Mouse (Mus musculus) hindbrain, embryonic 12.5 days (tissue): ENCODE data around the gene Ndst2. TPM values are rescaled to one million over a fixed set of nuclear protein-coding genes. Genes with fewer than 3 reads are reported as not detected.

ENCODE experiments used
- ATAC-seq: fragments of 200-750 bp; cut with Nextera tagmentation; 2 replicates; pipeline ENCODE4 v1.8.0; 2017; ENCODE audit warnings: moderate TSS enrichment; ENCODE audit not compliant: low FRiP score
- H3K27ac ChIP-seq: fragments of 300-500 bp; sonication (generic); 2 replicates; pipeline ENCODE4 v1.5.1; 2016; ENCODE audit warnings: mild to moderate bottlenecking
- H3K27me3 ChIP-seq: fragments of 300-500 bp; sonication (generic); 2 replicates; pipeline ENCODE4 v1.6.1; 2016; ENCODE audit warnings: mild to moderate bottlenecking
- H3K36me3 ChIP-seq: fragments of 300-500 bp; sonication (generic); 2 replicates; pipeline ENCODE4 v1.6.1; 2016; ENCODE audit warnings: mild to moderate bottlenecking
- H3K4me1 ChIP-seq: fragments of 300-500 bp; sonication (generic); 2 replicates; pipeline ENCODE4 v1.6.1; 2016
- H3K4me2 ChIP-seq: fragments of 300-500 bp; sonication (generic); replicated peaks from 2 replicates; pipeline ENCODE4 v1.6.1; 2016; ENCODE audit warnings: mild to moderate bottlenecking
- H3K4me3 ChIP-seq: fragments of 300-500 bp; sonication (generic); 2 replicates; pipeline ENCODE4 v1.5.1; 2016; ENCODE audit warnings: mild to moderate bottlenecking
- H3K9ac ChIP-seq: fragments of 300-500 bp; sonication (generic); 2 replicates; pipeline ENCODE4 v1.6.1; 2016; ENCODE audit warnings: mild to moderate bottlenecking, moderate library complexity
- H3K9me3 ChIP-seq: fragments of 300-500 bp; sonication (generic); replicated peaks from 2 replicates; pipeline ENCODE4 v1.6.1; 2016; ENCODE audit warnings: mild to moderate bottlenecking
- WGBS: fragments of 180-500 bp; shearing (Covaris S2); methylation state at CpG from one replicate; pipeline ENCODE4 v1.1.7; 2016; 5-methylcytosine and 5-hydroxymethylcytosine counted together
- polyA plus RNA-seq: library from polyadenylated mRNA; unstranded; fragments of >200 nt; fragmentation: Nextera tagmentation; extraction: Ambion mirVana; gene quantifications from 2 replicates; pipeline ENCODE4 v1.2.1, GENCODE M21; 2016

The Ndst2 gene
- polyA plus RNA-seq, 1 experiment from 2014 or later = 27.2 TPM

DNA sequence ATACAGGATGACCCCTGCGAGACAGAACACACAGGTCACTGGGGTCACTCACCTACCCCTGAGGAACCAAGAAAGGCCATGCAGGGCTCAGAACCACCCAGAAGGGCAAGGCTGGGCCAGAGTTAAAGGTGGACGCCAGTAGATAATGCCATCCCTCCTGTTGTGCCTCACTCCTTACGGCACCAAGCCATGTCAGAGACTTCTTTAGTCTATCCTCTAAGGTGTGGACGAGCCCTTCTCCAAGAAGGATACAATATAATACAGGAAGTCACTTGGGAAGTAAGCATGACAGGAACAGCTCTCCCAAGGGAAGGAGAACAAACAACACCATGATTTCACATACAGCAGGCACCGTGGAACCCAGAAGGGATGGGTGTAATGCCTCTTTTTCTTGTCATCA lies 30.6 kb upstream of the Ndst2 start:
- Histone ChIP-seq H3K4me1 (no peaks in the 10 kb centered on the region), H3K4me3 (no peak overlapping the region), H3K9ac (no peak overlapping the region), H3K27ac (no peak overlapping the region), H3K9me3 (no peaks in the 10 kb centered on the region), H3K36me3 (peaks cover 70% of the 10 kb centered on the region), H3K27me3 (no peaks in the 10 kb centered on the region), H3K4me2 (no peak overlapping the region)
- WGBS = 91% methylated on average over 5 of the region's 5 CpGs
- ATAC-seq = no peak

DNA sequence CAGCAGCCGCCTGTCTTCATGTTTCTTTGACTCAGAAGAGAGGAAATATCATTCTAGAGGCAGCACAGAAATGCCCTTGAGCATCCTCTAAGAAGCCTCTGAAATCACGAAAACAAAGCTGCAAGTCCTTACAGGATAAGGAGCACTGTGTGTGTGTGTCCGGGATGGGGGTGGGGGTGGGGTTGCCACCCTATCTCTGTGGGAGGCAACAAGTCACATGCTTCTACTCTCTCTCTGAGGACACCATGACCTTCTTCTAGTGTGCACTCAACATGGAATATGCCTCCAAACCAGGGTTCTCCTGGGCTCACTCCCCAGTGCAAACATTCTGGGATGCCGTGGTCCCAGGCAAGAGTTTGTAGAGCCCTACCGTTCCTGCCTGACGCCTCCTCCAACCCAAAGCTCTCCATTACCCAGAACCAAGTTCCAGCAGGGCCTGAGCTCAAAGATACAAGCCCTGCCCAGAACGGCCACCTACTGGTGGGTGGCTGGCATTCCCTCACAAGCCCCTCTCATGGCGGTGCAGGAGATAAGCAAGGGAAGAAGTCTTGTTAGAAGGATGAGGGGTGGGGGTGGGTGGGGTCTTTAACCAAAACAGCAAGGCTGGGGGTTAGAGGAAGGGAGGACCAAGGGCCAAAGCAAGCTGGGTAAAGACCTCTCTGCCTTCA lies 24.5 kb upstream of the Ndst2 start:
- no peaks in the 10 kb centered on the region for H3K4me1 ChIP-seq
- H3K4me2 ChIP-seq = no peak overlapping the region
- no peak overlapping the region for H3K27ac ChIP-seq
- H3K9me3 ChIP-seq = no peaks in the 10 kb centered on the region
- peaks cover 89% of the 10 kb centered on the region for H3K36me3 ChIP-seq
- no peak overlapping the region for H3K9ac ChIP-seq
- no peaks in the 10 kb centered on the region for H3K27me3 ChIP-seq
- no peak for ATAC-seq
- 84% methylated on average over 8 of the region's 8 CpGs for WGBS
- no peak overlapping the region for H3K4me3 ChIP-seq

GRCm38 (mm10) chr14:20757370-20757907 lies 23.1 kb upstream of the Ndst2 start:
- WGBS = 95% methylated on average over 22 of the region's 22 CpGs

GRCm38 (mm10) chr14:20753792-20754191 lies 19.4 kb upstream of the Ndst2 start:
- Histone ChIP-seq H3K4me2 (no peak overlapping the region), H3K9me3 (no peaks in the 10 kb centered on the region), H3K27ac (no peak overlapping the region), H3K27me3 (no peaks in the 10 kb centered on the region), H3K4me1 (no peaks in the 10 kb centered on the region), H3K36me3 (peaks cover 51% of the 10 kb centered on the region), H3K9ac (no peak overlapping the region), H3K4me3 (no peak overlapping the region)
- WGBS = 83% methylated on average over 3 of the region's 3 CpGs
- ATAC-seq = no peak

More at GRCm38 (mm10) chr14:20757370-20757907, 23.1 kb upstream of the Ndst2 start:
- H3K27me3 ChIP-seq = no peaks in the 10 kb centered on the region
- no peak for ATAC-seq
- H3K9ac ChIP-seq = no peak overlapping the region
- H3K27ac ChIP-seq = no peak overlapping the region
- peaks cover 79% of the 10 kb centered on the region for H3K36me3 ChIP-seq
- no peaks in the 10 kb centered on the region for H3K4me1 ChIP-seq
- no peak overlapping the region for H3K4me2 ChIP-seq
- no peak overlapping the region for H3K4me3 ChIP-seq
- no peaks in the 10 kb centered on the region for H3K9me3 ChIP-seq

- no peak overlapping the region for H3K27ac ChIP-seq
- H3K27me3 ChIP-seq = no peaks in the 10 kb centered on the region
- no peaks in the 10 kb centered on the region for H3K4me1 ChIP-seq
- no peaks in the 10 kb centered on the region for H3K9me3 ChIP-seq
- H3K36me3 ChIP-seq = peaks cover 34% of the 10 kb centered on the region
- no peak for ATAC-seq
- H3K4me3 ChIP-seq = no peak overlapping the region
- no peak overlapping the region for H3K9ac ChIP-seq
- 94% methylated on average over 5 of the region's 5 CpGs for WGBS
- H3K4me2 ChIP-seq = no peak overlapping the region
Measured at GRCm38 (mm10) chr14:20750503-20750902, 16.1 kb upstream of the Ndst2 start.

GRCm38 (mm10) chr14:20749494-20750051 lies 15.2 kb upstream of the Ndst2 start:
- H3K4me3 ChIP-seq = no peak overlapping the region
- no peaks in the 10 kb centered on the region for H3K4me1 ChIP-seq
- no peak overlapping the region for H3K4me2 ChIP-seq
- no peak overlapping the region for H3K27ac ChIP-seq
- H3K36me3 ChIP-seq = peaks cover 35% of the 10 kb centered on the region
- ATAC-seq = no peak
- no peaks in the 10 kb centered on the region for H3K27me3 ChIP-seq
- no peaks in the 10 kb centered on the region for H3K9me3 ChIP-seq
- WGBS = 87% methylated on average over 4 of the region's 4 CpGs
- no peak overlapping the region; the same call in 1 of the 2 replicates for H3K9ac ChIP-seq

DNA sequence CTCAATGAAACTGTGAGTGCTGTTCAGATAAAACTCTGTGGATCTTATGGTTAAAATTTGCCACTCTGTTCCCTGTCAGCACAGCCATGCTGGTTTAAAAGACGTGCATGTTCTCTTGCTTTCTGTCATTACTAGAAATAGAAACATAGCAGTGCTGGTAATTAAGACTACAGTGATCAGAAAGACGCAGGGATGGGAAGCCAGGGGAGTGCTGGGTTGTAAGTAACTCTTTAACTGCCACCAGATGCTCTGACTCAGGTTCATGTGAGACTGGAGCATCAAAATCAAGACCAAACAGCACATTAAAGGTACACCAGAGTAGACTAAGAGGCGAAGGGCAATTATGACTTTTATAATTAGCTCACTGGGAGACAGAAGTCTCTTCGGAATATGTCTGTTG lies 14.0 kb upstream of the Ndst2 start:
- H3K27ac ChIP-seq = no peak overlapping the region
- H3K27me3 ChIP-seq = no peaks in the 10 kb centered on the region
- no peak for ATAC-seq
- no peak overlapping the region for H3K4me3 ChIP-seq
- H3K9ac ChIP-seq = no peak overlapping the region
- no peaks in the 10 kb centered on the region for H3K9me3 ChIP-seq
- H3K4me2 ChIP-seq = no peak overlapping the region
- 80% methylated on average over 4 of the region's 4 CpGs for WGBS
- H3K4me1 ChIP-seq = no peaks in the 10 kb centered on the region
- peaks cover 40% of the 10 kb centered on the region for H3K36me3 ChIP-seq

- Histone ChIP-seq H3K4me3 (no peak overlapping the region), H3K9ac (no peak overlapping the region), H3K4me2 (no peak overlapping the region), H3K27ac (no peak overlapping the region), H3K9me3 (no peaks in the 10 kb centered on the region), H3K4me1 (no peaks in the 10 kb centered on the region), H3K36me3 (peaks cover 48% of the 10 kb centered on the region), H3K27me3 (no peaks in the 10 kb centered on the region)
- ATAC-seq = no peak
- 84% methylated on average over 3 of the region's 3 CpGs for WGBS
Measured at GRCm38 (mm10) chr14:20746935-20747334, 12.6 kb upstream of the Ndst2 start.

GRCm38 (mm10) chr14:20743614-20744013 lies 9.3 kb upstream of the Ndst2 start:
- Histone ChIP-seq H3K4me2 (no peak overlapping the region), H3K27ac (no peak overlapping the region), H3K9ac (no peak overlapping the region), H3K4me3 (no peak overlapping the region), H3K36me3 (peaks cover 71% of the 10 kb centered on the region), H3K4me1 (no peaks in the 10 kb centered on the region), H3K9me3 (no peaks in the 10 kb centered on the region), H3K27me3 (no peaks in the 10 kb centered on the region)
- ATAC-seq = no peak
- 82% methylated on average over 3 of the region's 3 CpGs for WGBS

DNA sequence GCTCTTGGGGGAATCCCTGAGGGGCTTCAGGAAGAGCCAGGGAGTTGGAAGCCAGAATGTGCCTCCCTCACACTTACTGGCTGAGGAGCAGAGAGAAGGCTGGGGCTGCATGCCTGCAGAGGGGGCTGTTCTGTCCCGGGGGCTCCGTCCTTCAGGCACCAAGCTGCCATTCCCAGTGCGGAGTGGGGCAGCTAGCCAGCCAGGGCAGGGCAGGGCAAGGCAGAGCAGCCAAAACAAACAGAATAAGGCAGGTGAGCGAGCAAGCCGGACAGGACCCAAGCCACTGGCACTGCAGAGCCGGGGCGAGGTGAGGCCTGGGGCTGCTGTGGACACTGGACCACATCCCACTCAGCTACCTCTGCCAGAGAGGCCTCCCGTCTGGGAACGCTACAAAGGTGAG lies 6.9 kb upstream of the Ndst2 start:
- 89% methylated on average over 9 of the region's 9 CpGs for WGBS
- peaks cover 79% of the 10 kb centered on the region for H3K36me3 ChIP-seq
- H3K27ac ChIP-seq = no peak overlapping the region
- H3K4me1 ChIP-seq = no peaks in the 10 kb centered on the region
- no peaks in the 10 kb centered on the region for H3K9me3 ChIP-seq
- no peak overlapping the region for H3K4me2 ChIP-seq
- ATAC-seq = no peak
- H3K9ac ChIP-seq = no peak overlapping the region
- H3K27me3 ChIP-seq = no peaks in the 10 kb centered on the region
- H3K4me3 ChIP-seq = no peak overlapping the region

DNA sequence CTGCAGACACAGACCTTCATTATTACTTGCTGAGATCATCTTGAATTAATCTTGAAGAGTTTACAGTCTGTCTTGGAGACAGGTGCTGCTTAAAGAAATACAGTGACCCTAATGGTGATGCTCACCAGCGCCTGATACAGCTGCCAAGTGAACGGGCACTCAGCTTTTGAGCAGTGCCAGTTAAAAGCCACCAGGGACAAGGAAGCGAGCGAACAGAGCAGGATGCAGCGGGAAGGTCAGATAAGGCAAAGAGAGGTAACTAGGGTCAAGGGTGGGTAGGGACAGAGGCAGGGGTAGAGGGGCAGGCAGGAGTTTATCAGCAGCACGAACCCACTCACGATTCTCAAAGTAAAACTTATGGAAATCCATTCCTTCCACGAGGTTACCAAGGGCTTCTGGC lies 4.1 kb upstream of the Ndst2 start:
- H3K36me3 ChIP-seq = peaks cover 58% of the 10 kb centered on the region
- no peaks in the 10 kb centered on the region for H3K9me3 ChIP-seq
- H3K27me3 ChIP-seq = no peaks in the 10 kb centered on the region
- no peak overlapping the region for H3K27ac ChIP-seq
- no peak overlapping the region for H3K4me2 ChIP-seq
- ATAC-seq = no peak
- peaks cover 8% of the 10 kb centered on the region for H3K4me1 ChIP-seq
- no peak overlapping the region for H3K4me3 ChIP-seq
- H3K9ac ChIP-seq = no peak overlapping the region
- 92% methylated on average over 8 of the region's 8 CpGs for WGBS

DNA sequence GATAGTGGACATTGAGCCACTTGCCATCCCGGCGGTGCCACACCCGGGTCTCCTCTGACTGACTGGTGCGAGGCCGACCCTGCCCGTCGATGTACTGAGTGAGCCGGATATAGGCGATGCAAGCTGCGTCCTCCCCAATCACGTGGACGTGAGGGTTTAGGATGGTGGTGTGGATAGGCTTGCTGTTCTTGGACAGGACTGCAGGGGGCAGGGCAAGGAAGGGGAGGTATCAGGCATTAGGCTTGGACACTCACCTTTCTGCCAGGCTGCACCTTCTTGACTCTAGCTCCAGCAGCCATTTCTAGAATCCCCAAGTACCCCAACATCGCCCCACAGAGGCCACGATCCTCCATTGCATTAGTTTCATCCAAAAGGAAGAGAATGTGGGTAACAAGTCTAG lies 2.9 kb upstream of the Ndst2 start:
- Histone ChIP-seq H3K36me3 (peaks cover 50% of the 10 kb centered on the region), H3K9ac (no peak overlapping the region), H3K4me3 (no peak overlapping the region), H3K4me2 (no peak overlapping the region), H3K9me3 (no peaks in the 10 kb centered on the region), H3K27me3 (no peaks in the 10 kb centered on the region), H3K27ac (no peak overlapping the region), H3K4me1 (peaks cover 13% of the 10 kb centered on the region)
- no peak for ATAC-seq
- WGBS = 39% methylated on average over 14 of the region's 14 CpGs

DNA sequence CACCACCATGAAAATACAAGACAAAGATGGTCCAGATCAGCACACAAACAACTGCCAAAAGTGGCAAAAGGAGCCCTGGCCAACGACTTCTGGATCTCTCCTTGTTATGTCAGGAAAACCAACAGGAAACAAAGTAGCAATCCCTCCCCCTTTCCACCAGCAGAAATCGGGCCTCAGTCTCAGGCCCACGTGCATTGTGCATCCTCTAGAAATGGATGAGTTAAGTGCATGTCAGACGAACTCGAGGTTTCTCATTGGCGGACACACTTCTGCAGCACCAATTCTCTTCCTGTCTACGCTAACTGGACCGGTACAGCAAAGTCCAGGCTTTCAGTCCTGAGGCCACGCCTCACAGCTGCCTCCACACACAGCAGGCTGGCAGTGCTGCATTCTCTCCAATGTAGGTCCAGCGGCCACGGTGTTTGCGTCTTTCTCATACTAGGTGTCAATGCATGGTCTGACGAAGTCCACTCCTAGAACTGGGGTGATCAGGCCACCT lies 1.6 kb upstream of the Ndst2 start:
- H3K27ac ChIP-seq = no peak overlapping the region
- H3K9me3 ChIP-seq = no peaks in the 10 kb centered on the region
- 91% methylated on average over 13 of the region's 13 CpGs for WGBS
- H3K9ac ChIP-seq = no peak overlapping the region
- H3K27me3 ChIP-seq = no peaks in the 10 kb centered on the region
- ATAC-seq = no peak
- H3K4me1 ChIP-seq = peaks cover 13% of the 10 kb centered on the region
- no peak overlapping the region for H3K4me2 ChIP-seq
- H3K4me3 ChIP-seq = no peak overlapping the region
- peaks cover 36% of the 10 kb centered on the region for H3K36me3 ChIP-seq
